Mouse (Mus musculus): ENCODE measurements at regions not wholly inside any gene's neighbourhood (a gene's known extent, or its start where the extent isn't known, plus 50 kb on each side); places are given as distances from the start of the nearest gene placed in this dataset.

- no peak for DNase-seq (ENCODE audit: low spot score)
These were observed 216.2 kb upstream of the Nrip1 start for GRCm38 (mm10) chr16:76589791-76590190.

GRCm38 (mm10) chr16:76577206-76577605 lies 203.6 kb upstream of the Nrip1 start:
- DNase-seq (ENCODE audit: low spot score), result no peak

DNA sequence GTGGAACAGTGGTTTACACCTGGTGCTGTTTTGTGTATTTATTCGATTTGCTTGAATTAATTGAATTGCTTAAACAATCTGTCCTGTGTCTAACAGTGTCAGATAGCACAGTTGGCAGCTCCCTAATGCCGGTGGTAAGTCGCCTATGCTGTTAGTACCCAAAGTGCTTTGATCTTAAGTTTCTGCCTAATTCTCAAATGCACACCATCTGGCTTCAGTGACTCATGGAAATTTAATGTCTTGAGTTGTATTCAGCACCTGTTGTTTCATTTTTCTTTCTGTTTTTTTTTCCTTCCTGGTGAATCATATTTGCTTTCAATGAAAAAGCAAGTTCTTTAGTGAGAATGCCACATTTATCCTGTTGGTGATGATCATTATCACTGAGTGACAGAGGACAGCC lies 201.7 kb upstream of the Nrip1 start:
- no peak for DNase-seq (ENCODE audit: low spot score)

- DNase-seq (ENCODE audit: low spot score), result no peak
These were observed 192.6 kb upstream of the Nrip1 start for GRCm38 (mm10) chr16:76566220-76566619.

DNA sequence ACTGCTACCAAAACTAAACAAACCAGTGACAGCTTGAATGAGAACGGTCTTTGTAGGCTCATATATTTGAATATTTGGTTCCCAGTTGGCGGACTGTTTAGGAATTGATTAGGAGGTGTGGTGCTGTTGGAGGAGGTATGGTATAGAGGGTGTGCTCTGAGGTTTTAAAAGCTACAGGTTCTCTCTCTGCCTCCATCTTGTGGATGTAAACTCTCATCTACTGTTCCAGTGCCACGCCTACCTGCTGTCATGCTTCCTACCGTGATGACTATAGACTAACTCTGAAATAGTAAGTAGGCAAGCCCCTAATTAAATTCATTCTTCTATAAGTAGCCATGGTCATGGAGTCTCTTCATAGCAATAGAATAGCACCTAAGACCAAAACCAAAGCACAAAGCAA lies 181.2 kb upstream of the Nrip1 start:
- DNase-seq (ENCODE audit: low spot score), result no peak

- DNase-seq (ENCODE audit: low spot score), result no peak
These were observed 176.0 kb upstream of the Nrip1 start for GRCm38 (mm10) chr16:76549628-76550027.

GRCm38 (mm10) chr16:76547087-76547486 lies 173.5 kb upstream of the Nrip1 start:
- DNase-seq (ENCODE audit: low spot score), result no peak

GRCm38 (mm10) chr16:76546632-76547031 lies 173.0 kb upstream of the Nrip1 start:
- no peak for DNase-seq (ENCODE audit: low spot score)

GRCm38 (mm10) chr16:76545942-76546341 lies 172.3 kb upstream of the Nrip1 start:
- DNase-seq (ENCODE audit: low spot score), result no peak

DNA sequence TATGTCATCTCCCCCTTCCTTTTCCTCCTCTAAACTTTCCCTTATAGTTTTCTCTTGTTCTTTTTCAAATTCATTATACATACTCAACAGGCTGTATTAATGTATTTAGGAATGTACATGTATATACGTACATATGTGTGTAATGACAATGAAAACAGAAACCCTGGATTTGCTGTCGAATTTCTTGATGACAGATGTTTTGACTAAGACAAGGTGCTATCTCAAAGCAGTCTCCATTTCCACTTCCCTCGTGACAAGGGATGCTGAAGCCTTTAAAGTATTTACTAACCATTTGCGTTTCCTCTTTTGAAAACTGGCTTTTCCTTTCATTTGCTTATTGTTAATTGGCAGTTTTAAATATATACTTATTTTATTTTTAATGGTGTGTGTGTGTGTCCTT lies 171.3 kb upstream of the Nrip1 start:
- DNase-seq (ENCODE audit: low spot score), result no peak

DNA sequence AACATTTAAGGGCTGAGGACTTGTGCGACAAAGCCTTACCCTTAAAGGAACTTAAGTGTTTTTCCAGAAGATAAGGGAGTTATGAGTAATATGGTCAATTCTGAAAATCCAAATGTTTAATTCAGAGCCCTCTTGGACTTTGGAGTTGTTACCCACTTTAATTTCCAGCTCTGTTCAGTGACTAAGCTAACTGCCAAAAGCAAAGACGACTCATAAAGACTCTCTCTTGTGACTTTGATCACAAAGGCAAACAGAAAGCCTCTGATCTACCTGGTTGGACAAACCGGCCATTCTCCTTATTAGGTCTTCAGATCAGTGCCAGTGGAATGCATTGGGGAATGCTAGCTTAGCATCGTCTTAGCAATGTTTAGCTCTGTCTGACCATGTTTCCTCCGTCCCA lies 167.3 kb upstream of the Nrip1 start:
- no peak for DNase-seq (ENCODE audit: low spot score)

DNA sequence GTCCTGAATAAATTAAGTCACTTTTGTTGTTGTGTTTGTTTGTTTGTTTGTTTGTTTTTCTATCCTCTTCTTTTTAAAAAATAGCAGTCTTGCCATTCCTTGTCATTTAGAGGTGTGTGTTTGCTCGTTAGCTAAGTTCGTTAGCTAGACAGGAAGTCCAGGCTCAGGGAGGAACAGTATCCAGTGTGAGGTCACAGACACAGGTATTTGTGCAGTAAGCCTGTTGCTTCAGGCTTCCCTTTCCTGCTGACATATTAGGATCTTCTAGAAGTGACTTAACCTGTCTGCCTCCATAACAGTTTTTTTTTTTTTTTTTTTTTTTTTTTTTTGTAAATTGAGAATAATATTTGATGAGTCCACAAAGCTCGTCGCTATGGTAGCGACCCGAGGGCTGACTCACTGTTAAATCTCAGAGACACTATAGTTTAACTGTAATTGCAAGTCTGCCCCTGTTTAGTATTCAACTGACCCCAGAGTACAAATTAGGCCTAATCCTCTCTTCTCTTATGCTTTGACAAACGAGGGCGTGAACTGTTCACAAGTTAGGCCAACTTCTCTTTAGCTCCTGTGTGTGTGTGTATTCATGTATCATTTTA lies 166.8 kb upstream of the Nrip1 start:
- no peak for DNase-seq (ENCODE audit: low spot score)

DNA sequence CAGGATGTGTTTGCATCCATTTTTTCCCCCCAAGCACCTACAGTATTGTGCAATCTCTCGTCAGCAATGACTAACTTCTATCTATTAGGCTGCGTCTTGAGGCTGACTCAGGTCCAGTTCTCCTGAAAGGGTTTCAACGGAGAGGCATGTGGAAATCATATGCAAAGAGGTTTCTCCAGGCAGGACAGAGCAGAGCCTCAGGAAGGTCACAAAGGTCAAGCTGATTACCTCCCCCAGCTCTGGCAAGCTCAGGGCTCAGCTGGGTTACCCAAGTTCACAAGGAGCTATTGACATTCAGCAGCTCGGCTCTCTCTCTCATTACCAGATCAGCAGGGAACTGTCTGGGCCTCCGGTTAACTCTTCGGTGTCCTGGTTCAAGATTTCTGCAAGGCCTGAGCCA lies 166.0 kb upstream of the Nrip1 start:
- no peak for DNase-seq (ENCODE audit: low spot score)

- no peak for DNase-seq (ENCODE audit: low spot score)
These were observed 164.2 kb upstream of the Nrip1 start for GRCm38 (mm10) chr16:76537871-76538270.

- DNase-seq (ENCODE audit: low spot score), result no peak
These were observed 159.2 kb upstream of the Nrip1 start for GRCm38 (mm10) chr16:76532928-76533217.

GRCm38 (mm10) chr16:76532142-76532927 lies 158.7 kb upstream of the Nrip1 start:
- DNase-seq (ENCODE audit: low spot score), result peak; percentile 8

- DNase-seq (ENCODE audit: low spot score), result no peak
These were observed 157.3 kb upstream of the Nrip1 start for GRCm38 (mm10) chr16:76530886-76531285.

DNA sequence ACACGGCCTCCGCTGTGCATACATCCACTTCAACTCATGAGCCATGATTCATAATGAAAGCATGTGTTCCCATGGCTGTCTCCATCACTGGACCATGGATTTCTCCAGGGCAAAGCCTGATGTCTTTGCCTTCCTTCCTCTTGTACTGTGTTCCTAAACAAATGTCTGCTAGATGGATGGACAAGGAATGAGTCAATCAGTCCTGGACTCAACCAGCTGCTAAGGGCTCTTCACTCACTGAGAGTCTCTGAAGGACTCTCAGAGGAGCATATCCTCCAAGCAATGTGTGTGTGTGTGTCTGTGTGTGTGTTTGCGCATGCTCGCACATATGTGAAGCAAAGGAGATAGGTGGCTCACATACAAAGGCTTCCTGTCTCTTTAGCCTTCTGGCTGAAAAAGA lies 156.0 kb upstream of the Nrip1 start:
- no peak for DNase-seq (ENCODE audit: low spot score)

DNA sequence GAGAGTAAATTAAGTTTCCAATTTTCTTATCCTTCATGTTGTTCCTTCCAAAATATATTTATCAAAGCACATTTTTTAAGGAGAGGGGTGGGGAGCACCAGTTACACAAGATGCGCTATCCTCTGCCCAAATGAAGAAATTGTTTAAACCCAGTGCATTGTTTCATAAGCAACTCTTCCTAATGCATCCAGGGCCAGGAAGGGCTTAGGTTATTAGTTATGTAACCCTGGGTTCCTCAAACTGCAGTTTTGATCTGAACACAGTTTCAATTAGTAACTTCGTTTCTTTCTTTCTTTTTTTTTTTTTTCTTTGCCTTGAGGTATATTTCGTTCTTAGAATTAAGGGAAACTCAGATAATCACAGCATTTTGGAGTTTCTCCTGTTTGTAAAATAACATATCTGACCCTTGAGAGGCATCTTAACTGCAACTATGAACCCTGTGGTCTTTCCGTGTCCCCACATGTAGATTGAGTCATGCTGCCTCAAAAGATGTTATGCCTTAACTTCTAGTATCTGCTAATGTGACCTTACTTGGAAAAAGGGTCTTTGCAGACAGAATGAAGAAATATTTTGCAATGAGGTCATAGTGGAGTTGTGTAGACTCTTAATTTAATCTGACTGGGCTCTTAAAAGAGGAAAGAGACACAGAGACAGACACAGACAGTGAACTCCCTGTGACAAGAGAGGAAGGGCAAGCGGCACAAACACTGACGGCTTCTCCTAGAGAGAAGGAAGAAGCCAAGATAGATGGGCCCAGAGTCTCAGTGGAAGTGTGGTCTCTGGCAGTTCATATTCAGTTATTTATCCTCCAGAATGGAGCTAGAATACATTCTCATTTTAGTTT lies 153.7 kb upstream of the Nrip1 start:
- no peak for DNase-seq (ENCODE audit: low spot score)

DNA sequence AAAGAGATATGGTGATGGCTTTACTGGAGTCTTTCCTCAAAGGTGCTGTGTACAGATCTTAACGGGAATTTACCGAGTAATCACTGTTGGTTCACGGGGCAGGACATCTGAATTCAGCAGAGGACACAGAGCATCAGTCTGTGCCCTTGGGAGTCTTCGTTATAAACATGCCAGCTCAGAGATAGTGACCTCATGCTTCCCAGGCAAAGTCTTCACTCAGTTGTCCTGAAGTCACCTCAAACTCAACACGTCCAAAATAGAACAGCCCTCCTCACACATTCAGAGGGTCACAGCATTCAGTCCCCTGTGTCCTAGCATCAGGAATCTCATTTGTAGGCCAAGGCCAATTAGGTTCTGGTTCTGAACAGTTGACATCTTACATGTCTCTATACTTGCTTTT lies 151.9 kb upstream of the Nrip1 start:
- DNase-seq (ENCODE audit: low spot score), result no peak

GRCm38 (mm10) chr16:76524921-76525320 lies 151.3 kb upstream of the Nrip1 start:
- DNase-seq (ENCODE audit: low spot score), result no peak

DNA sequence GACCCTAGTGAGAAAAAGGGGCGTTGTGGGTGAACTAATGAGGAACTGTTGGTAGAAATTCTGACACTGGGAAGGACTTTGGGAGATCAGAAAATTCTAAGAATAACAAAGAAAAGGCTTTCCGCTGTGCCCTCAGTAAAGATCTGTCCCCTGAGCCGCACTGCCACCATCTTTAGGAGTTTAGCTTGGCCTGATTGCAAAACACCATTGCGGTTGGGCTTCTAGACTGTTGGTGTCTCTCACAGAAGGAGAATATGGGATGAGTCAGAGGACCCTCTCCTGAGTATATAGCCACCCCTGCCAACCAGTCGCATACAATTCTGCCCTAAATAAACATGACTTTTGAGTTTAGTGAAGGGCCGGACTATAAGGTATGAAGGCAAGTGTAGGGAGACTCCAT lies 147.5 kb upstream of the Nrip1 start:
- DNase-seq (ENCODE audit: low spot score), result no peak

DNA sequence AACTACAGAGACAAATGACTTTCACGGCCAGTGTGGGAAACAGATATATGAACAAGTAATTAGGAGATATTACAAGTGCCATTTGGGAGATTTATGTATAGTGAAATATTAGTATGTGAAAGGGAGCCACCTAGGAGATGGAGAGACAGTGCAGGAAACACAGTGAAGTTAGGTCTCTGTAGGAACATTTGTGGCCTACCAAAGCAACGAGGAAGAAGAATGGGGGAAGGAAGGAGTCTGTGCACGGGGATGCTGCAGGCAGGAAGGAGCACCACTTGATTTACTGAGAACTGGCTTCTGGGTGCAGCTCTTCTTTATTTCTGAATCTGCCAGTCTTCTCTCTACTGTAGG lies 147.0 kb upstream of the Nrip1 start:
- DNase-seq (ENCODE audit: low spot score), result no peak

All from ovary, adult 18-20 months (tissue).